ENCODE assay signal across 8 mouse cellular contexts in the genomic region with DNA sequence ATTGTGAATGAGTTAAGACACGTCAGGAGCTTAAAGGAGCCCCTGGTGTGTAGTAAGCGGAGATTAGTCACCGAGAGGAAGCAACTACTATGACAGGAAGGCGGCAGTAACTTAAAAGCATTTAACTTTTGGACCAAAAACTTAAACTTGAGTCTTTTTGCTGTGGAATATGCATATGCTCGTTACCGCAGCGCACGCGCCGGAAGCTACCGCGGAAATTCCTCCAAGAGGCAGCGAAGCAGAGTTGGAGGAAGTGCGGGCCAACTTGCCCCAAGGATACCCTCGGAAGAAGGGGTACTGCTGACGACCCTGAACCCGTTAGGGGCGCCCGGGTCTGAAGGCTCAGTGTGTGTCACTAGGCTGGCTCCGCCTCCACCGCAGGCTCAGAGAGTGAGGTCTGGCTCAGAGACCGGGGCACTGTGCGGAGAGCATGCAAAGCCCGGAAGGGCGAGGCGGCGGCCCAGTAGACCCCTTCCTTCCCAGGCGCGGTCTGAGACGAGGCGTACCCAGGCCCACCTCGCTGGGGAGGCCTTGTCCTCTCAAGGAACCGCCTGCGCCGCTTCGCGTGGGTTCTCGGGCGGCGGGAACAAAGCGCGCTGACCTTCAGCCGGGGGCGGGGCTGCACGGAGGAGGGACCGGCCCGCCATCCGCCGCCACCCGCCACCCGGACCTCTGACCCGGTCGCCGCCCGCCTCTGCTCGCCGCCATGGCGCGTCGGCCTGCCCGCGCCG. TPM values are rescaled to one million over a fixed set of nuclear protein-coding genes. Genes with fewer than 3 reads are reported as not detected.
DNase-seq lines count a peak whose midpoint lies in the region; ATAC-seq and TF ChIP-seq lines count a peak whose summit lies in the region.

No protein-coding gene starts in this region.

- H3K9ac ChIP-seq in lung, embryonic 14.5 days = peak overlapping the region; percentile 91
- peak overlapping the region; percentile 95 for H3K9ac ChIP-seq in embryonic facial prominence, embryonic 14.5 days (ENCODE audit: low read depth, low read length)
- H3K9ac ChIP-seq in intestine, embryonic 16.5 days (ENCODE audit: low read depth, low read length) = peak overlapping the region; percentile 96
- peak overlapping the region; percentile 91 for H3K9ac ChIP-seq in midbrain, embryonic 15.5 days

- H3K36me3 ChIP-seq in lung, embryonic 14.5 days (ENCODE audit: insufficient read depth) = no peaks in the 10 kb centered on the region; the same call in 1 of the 2 replicates
- H3K36me3 ChIP-seq in embryonic facial prominence, embryonic 14.5 days (ENCODE audit: control insufficient read depth, insufficient read depth, low read length) = peaks cover 7% of the 10 kb centered on the region; the same call in 1 of the 2 replicates
- no peaks in the 10 kb centered on the region for H3K36me3 ChIP-seq in intestine, embryonic 16.5 days (ENCODE audit: control insufficient read depth, insufficient read depth, low read length)
- no peaks in the 10 kb centered on the region for H3K36me3 ChIP-seq in midbrain, embryonic 15.5 days (replicated peaks)

- H3K4me2 ChIP-seq in lung, embryonic 14.5 days = peak overlapping the region; percentile 78
- H3K4me2 ChIP-seq in embryonic facial prominence, embryonic 14.5 days (ENCODE audit: low read depth, low read length) = peak overlapping the region; percentile 90
- H3K4me2 ChIP-seq in intestine, embryonic 16.5 days (ENCODE audit: low read depth, low read length) = peak overlapping the region; percentile 67
- peak overlapping the region; percentile 71 for H3K4me2 ChIP-seq in midbrain, embryonic 15.5 days

- peak; percentile 81 for DNase-seq in adrenal gland, postnatal 25 days
- DNase-seq in adrenal gland, adult 2 months = no peak
- peak; percentile 80 for DNase-seq in lung, embryonic 14.5 days
- no peak for DNase-seq in lung, adult 18-20 months
- DNase-seq in embryonic facial prominence, embryonic 14.5 days (ENCODE audit: low spot score) = peak; percentile 63
- DNase-seq in gastrocnemius, adult 18-20 months (ENCODE audit: low spot score) = no peak

- WGBS in lung, embryonic 14.5 days = under 1% methylated on average over 49 of the region's 63 CpGs
- WGBS in embryonic facial prominence, embryonic 14.5 days = under 1% methylated on average over 27 of the region's 63 CpGs
- WGBS in intestine, embryonic 16.5 days = under 1% methylated on average over 63 of the region's 63 CpGs
- WGBS in midbrain, embryonic 15.5 days = under 1% methylated on average over 53 of the region's 63 CpGs

- TF ChIP-seq CTCF in lung, embryonic 14.5 days (IDR thresholded peaks at IDR 0.05; ENCODE audit: low read depth) = no peak

- no peaks in the 10 kb centered on the region for H3K9me3 ChIP-seq in lung, embryonic 14.5 days (ENCODE audit: low read depth, low read length)
- H3K9me3 ChIP-seq in embryonic facial prominence, embryonic 14.5 days (ENCODE audit: control insufficient read depth, low read length) = no peaks in the 10 kb centered on the region
- H3K9me3 ChIP-seq in intestine, embryonic 16.5 days (ENCODE audit: control insufficient read depth, low read length) = no peaks in the 10 kb centered on the region
- no peaks in the 10 kb centered on the region for H3K9me3 ChIP-seq in midbrain, embryonic 15.5 days

- peak; percentile 81 for ATAC-seq in lung, embryonic 14.5 days (ENCODE audit: insufficient read depth)
- peak; percentile 70 for ATAC-seq in embryonic facial prominence, embryonic 14.5 days (ENCODE audit: low read depth)
- ATAC-seq in intestine, embryonic 16.5 days = peak; percentile 87
- ATAC-seq in midbrain, embryonic 15.5 days (replicated peaks) = peak; percentile 80

- H3K4me1 ChIP-seq in lung, embryonic 14.5 days (ENCODE audit: insufficient read depth) = peaks cover 8% of the 10 kb centered on the region
- peaks cover 17% of the 10 kb centered on the region for H3K4me1 ChIP-seq in embryonic facial prominence, embryonic 14.5 days (ENCODE audit: control insufficient read depth, insufficient read depth, low read length)
- peaks cover 18% of the 10 kb centered on the region for H3K4me1 ChIP-seq in intestine, embryonic 16.5 days (ENCODE audit: control insufficient read depth, insufficient read depth, low read length)
- H3K4me1 ChIP-seq in midbrain, embryonic 15.5 days = peaks cover 42% of the 10 kb centered on the region

- H3K27me3 ChIP-seq in lung, embryonic 14.5 days (ENCODE audit: insufficient read depth, low read length) = no peaks in the 10 kb centered on the region
- no peaks in the 10 kb centered on the region for H3K27me3 ChIP-seq in embryonic facial prominence, embryonic 14.5 days (replicated peaks; ENCODE audit: control insufficient read depth, insufficient read depth, low read length)
- H3K27me3 ChIP-seq in intestine, embryonic 16.5 days (replicated peaks; ENCODE audit: control insufficient read depth, insufficient read depth, low read length) = no peaks in the 10 kb centered on the region
- no peaks in the 10 kb centered on the region for H3K27me3 ChIP-seq in midbrain, embryonic 15.5 days (replicated peaks)

- peak overlapping the region; percentile 95 for H3K4me3 ChIP-seq in lung, embryonic 14.5 days (ENCODE audit: low read depth, low read length)
- H3K4me3 ChIP-seq in embryonic facial prominence, embryonic 14.5 days (ENCODE audit: low read depth, low read length) = peak overlapping the region; percentile 80
- H3K4me3 ChIP-seq in intestine, embryonic 16.5 days (ENCODE audit: low read length) = peak overlapping the region; percentile 90
- H3K4me3 ChIP-seq in midbrain, embryonic 15.5 days = peak overlapping the region; percentile 88

- peak overlapping the region; percentile 92 for H3K27ac ChIP-seq in lung, embryonic 14.5 days (ENCODE audit: low read depth)
- peak overlapping the region; percentile 93 for H3K27ac ChIP-seq in embryonic facial prominence, embryonic 14.5 days (replicated peaks; ENCODE audit: low read depth, low read length)
- H3K27ac ChIP-seq in intestine, embryonic 16.5 days (ENCODE audit: low read length) = peak overlapping the region; percentile 96
- H3K27ac ChIP-seq in midbrain, embryonic 15.5 days = peak overlapping the region; percentile 87

RNA-seq across cellular contexts. Expression of a gene that starts 0.5 kb away (rescaled TPM):
- total RNA-seq in adrenal gland, postnatal 25 days (2021) = 117 and 135 TPM in 2 replicates
- 100 to 1,000 TPM; 149 to 217 TPM for total RNA-seq in adrenal gland, adult 2 months (2021)
- 35.0 and 40.0 TPM in 2 replicates for polyA plus RNA-seq in adrenal gland, adult 2 months (2012; rRNA removed)
- 132 and 141 TPM in 2 replicates for polyA plus RNA-seq in lung, embryonic 14.5 days (2014; fragmentation: Nextera tagmentation; extraction: Ambion mirVana)
- 107 and 113 TPM in 2 replicates for polyA plus RNA-seq in embryonic facial prominence, embryonic 14.5 days (2014; fragmentation: Nextera tagmentation; extraction: Ambion mirVana)
- 175 and 192 TPM in 2 replicates for polyA plus RNA-seq in intestine, embryonic 16.5 days (2015; fragmentation: Nextera tagmentation; extraction: Ambion mirVana)
- 344 and 348 TPM in 2 replicates for polyA plus RNA-seq in midbrain, embryonic 15.5 days (2015; fragmentation: Nextera tagmentation; extraction: Ambion mirVana)
- 100 to 1,000 TPM; 191 to 200 TPM for total RNA-seq in gastrocnemius, adult 18-20 months (2021)

RNA-seq across cellular contexts. Expression of a gene that starts 45.4 kb away (rescaled TPM):
- 1.8 and 2.7 TPM in 2 replicates for total RNA-seq in adrenal gland, postnatal 25 days (2021)
- total RNA-seq in adrenal gland, adult 2 months (2021) = under 1 TPM; 0.40 to 0.55 TPM
- polyA plus RNA-seq in adrenal gland, adult 2 months (2012; rRNA removed) = 3.5 and 4.2 TPM in 2 replicates
- polyA plus RNA-seq in lung, embryonic 14.5 days (2014; fragmentation: Nextera tagmentation; extraction: Ambion mirVana) = 2.9 and 3.9 TPM in 2 replicates
- polyA plus RNA-seq in embryonic facial prominence, embryonic 14.5 days (2014; fragmentation: Nextera tagmentation; extraction: Ambion mirVana) = 6.3 and 8.0 TPM in 2 replicates
- polyA plus RNA-seq in intestine, embryonic 16.5 days (2015; fragmentation: Nextera tagmentation; extraction: Ambion mirVana) = 11.7 and 16.1 TPM in 2 replicates
- polyA plus RNA-seq in midbrain, embryonic 15.5 days (2015; fragmentation: Nextera tagmentation; extraction: Ambion mirVana) = 0.51 and 0.66 TPM in 2 replicates
- total RNA-seq in gastrocnemius, adult 18-20 months (2021) = not detected

RNA-seq across cellular contexts. Expression of a gene that starts 51.5 kb away (rescaled TPM):
- total RNA-seq in adrenal gland, postnatal 25 days (2021) = 47.3 and 74.9 TPM in 2 replicates
- 10 to 100 TPM; 42.9 to 51.3 TPM for total RNA-seq in adrenal gland, adult 2 months (2021)
- 9.4 and 10.5 TPM in 2 replicates for polyA plus RNA-seq in adrenal gland, adult 2 months (2012; rRNA removed)
- 59.8 and 65.9 TPM in 2 replicates for polyA plus RNA-seq in lung, embryonic 14.5 days (2014; fragmentation: Nextera tagmentation; extraction: Ambion mirVana)
- polyA plus RNA-seq in embryonic facial prominence, embryonic 14.5 days (2014; fragmentation: Nextera tagmentation; extraction: Ambion mirVana) = 49.2 and 52.2 TPM in 2 replicates
- polyA plus RNA-seq in intestine, embryonic 16.5 days (2015; fragmentation: Nextera tagmentation; extraction: Ambion mirVana) = 56.4 and 62.8 TPM in 2 replicates
- 74.1 and 75.8 TPM in 2 replicates for polyA plus RNA-seq in midbrain, embryonic 15.5 days (2015; fragmentation: Nextera tagmentation; extraction: Ambion mirVana)
- 10 to 100 TPM; 37.3 to 39.9 TPM for total RNA-seq in gastrocnemius, adult 18-20 months (2021)

Comparison
In these comparisons a context has a peak if more than half of its experiments do, and no peak if none do; other contexts are left out.
1. DNase-seq: peak in adrenal gland, postnatal 25 days (single experiment), lung, embryonic 14.5 days (single experiment) and embryonic facial prominence, embryonic 14.5 days (single experiment); none in adrenal gland, adult 2 months (single experiment), lung, adult 18-20 months (0 of 2) and gastrocnemius, adult 18-20 months (single experiment).
2. Peak in every context shown above with its lines, with median percentiles within 50 percentile points of each other: ATAC-seq, H3K27ac ChIP-seq, H3K4me2 ChIP-seq, H3K4me3 ChIP-seq and H3K9ac ChIP-seq.